Mouse (Mus musculus): ENCODE measurements around the gene Bfar. TPM values are rescaled to one million over a fixed set of nuclear protein-coding genes. Genes with fewer than 3 reads are reported as not detected.
A peak's percentile ranks its signal among the peaks of the same experiment; 100 is the strongest.
"Not testable (repeated sequence)": the region's sequence is repeated elsewhere in the genome, so short reads cannot be mapped to it uniquely, and the experiment has no call there.

The Bfar gene
- polyA plus RNA-seq (2016; fragmentation: Nextera tagmentation; extraction: Ambion mirVana): 44.5 and 48.3 TPM in 2 replicates

DNA sequence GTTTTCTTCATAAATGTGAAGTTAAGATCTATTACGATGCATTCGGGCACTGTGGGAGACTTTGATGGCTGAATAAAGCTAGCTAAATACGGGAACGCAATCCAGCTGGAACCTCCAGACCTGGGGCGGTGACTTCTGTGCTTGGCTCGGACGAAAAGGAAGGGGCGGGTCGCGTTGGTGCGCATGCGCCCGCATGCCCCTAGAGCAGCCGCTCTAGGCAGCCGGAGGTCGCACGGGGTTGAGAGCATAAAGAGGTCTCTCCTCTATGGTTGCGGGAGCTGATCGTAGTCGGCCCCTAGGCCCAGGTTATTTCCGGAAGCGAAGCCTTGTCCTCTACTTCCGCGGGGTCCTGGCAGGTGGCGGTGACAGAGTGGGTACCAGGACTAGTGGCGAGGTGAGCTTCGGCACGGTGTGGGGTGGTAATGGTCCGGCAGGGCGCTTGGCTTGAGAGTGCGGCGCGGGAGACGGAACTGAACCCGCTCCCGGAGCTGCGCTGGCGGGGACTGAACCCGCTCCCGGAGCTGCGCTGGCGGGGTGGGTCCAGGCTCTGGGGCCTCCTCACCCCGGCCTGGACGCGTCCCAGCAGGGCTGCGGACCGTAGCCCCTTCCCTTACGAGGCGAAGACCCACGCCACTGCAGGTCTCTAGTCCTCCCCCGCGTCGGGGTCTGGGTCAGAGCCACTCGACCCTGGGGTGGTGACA lies at the start of gene Bfar, which contains the start of gene 3110001I22Rik:
TSS of gene Bfar (plus strand) at position 174 of the 701 bp plus-strand sequence.
TSS of gene 3110001I22Rik (plus strand) at position 245 of the 701 bp plus-strand sequence.
- Histone ChIP-seq H3K27ac (peak within 1 kb of the TSS; percentile 84), H3K9me3 (no peaks in the 10 kb centered on the region), H3K4me3 (peak within 1 kb of the TSS; percentile 98), H3K4me2 (replicated peaks) (peak within 1 kb of the TSS; percentile 79), H3K4me1 (peaks cover 16% of the 10 kb centered on the region), H3K9ac (peak within 1 kb of the TSS; percentile 86), H3K36me3 (peaks cover 11% of the 10 kb centered on the region), H3K27me3 (no peaks in the 10 kb centered on the region)
- ATAC-seq (ENCODE audit: insufficient number of reproducible peaks, insufficient read depth, low FRiP score, low TSS enrichment): peak; percentile 93
- WGBS: under 1% methylated on average over 53 of the region's 54 CpGs

DNA sequence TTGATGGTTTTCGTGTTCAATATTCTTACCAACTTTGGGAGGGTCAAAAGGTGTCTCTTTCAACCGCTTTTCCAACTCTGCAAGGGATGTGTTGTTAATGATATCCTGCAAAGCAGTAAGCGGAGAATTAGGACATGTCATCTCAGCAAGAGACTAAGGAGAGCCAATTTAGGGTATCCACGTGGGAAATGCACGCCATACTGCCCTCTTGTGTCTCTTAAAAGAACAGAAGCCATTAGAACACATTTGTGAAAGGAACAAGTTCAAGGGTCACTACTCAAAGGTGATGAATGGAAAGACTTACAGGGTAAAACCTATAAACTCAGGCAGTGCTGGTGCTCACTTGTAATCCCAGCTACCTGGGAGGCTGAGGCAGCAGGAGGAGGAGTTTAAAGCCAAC lies 43.3 kb upstream of the Bfar start:
- H3K36me3 ChIP-seq: peaks cover 45% of the 10 kb centered on the region
- H3K4me2 ChIP-seq (replicated peaks): no peak overlapping the region
- 55% methylated on average over 5 of the region's 5 CpGs for WGBS

DNA sequence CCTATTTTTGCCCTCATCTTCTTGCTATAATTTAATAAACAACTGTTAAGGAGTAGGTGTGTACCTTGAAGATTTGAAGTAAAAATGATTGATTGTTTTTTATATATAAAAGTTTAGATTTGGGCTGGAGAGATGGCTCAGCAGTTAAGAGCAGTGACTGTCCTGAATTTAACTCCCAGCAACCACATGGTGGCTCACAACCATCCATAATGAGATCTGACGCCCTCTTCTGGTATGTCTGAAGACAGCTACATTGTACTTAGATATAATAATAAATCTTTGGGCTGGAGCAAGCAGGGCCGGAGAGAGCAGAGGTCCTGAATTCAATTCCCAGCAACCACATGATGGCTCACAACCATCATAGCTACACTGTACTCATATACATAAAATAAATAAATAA lies 33.5 kb upstream of the Bfar start:
- H3K9ac ChIP-seq; H3K4me2 ChIP-seq (replicated peaks); H3K4me3 ChIP-seq; H3K4me1 ChIP-seq; H3K27me3 ChIP-seq; H3K9me3 ChIP-seq; H3K27ac ChIP-seq; ATAC-seq (ENCODE audit: insufficient number of reproducible peaks, insufficient read depth, low FRiP score, low TSS enrichment): not testable (repeated sequence)
- H3K36me3 ChIP-seq: peaks cover 26% of the 10 kb centered on the region
- 58% methylated on average over 2 of the region's 2 CpGs for WGBS

More for the DNA sequence above, 43.3 kb upstream of the Bfar start:
- no peaks in the 10 kb centered on the region for H3K4me1 ChIP-seq
- no peaks in the 10 kb centered on the region for H3K27me3 ChIP-seq
- no peak overlapping the region for H3K27ac ChIP-seq
- H3K4me3 ChIP-seq: no peak overlapping the region
- no peak for ATAC-seq (ENCODE audit: insufficient number of reproducible peaks, insufficient read depth, low FRiP score, low TSS enrichment)
- no peak overlapping the region for H3K9ac ChIP-seq
- H3K9me3 ChIP-seq: no peaks in the 10 kb centered on the region

- Histone ChIP-seq H3K4me2 (replicated peaks) (no peak overlapping the region), H3K4me3 (no peak overlapping the region), H3K9ac (no peak overlapping the region), H3K27me3 (no peaks in the 10 kb centered on the region), H3K4me1 (no peaks in the 10 kb centered on the region), H3K36me3 (peaks cover 20% of the 10 kb centered on the region), H3K27ac (no peak overlapping the region), H3K9me3 (no peaks in the 10 kb centered on the region)
- no peak for ATAC-seq (ENCODE audit: insufficient number of reproducible peaks, insufficient read depth, low FRiP score, low TSS enrichment)
- WGBS: 79% methylated on average over 5 of the region's 5 CpGs
These were observed 32.1 kb upstream of the Bfar start for GRCm38 (mm10) chr16:13639508-13639907.

DNA sequence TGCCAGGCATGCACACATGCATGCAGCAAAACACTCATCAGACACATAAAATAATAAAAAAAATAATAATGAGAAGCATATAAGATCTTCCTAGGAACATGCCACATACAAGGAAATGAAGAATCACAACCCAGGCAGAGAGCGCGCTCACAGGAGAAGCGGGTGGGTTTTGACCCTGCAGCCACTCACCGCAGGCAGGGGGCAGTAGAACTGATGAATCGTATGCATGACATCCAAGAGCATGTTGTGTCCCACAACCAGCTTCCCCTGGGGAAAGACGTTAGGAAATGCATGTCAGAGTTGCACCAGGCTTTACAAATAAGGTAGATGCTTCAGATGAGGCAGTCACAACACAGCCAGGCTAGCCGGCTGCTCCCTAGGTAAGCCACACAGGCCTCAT lies 31.6 kb upstream of the Bfar start:
- Histone ChIP-seq H3K9ac (no peak overlapping the region), H3K4me2 (replicated peaks) (no peak overlapping the region), H3K36me3 (peaks cover 18% of the 10 kb centered on the region), H3K4me3 (no peak overlapping the region), H3K27me3 (no peaks in the 10 kb centered on the region), H3K4me1 (no peaks in the 10 kb centered on the region), H3K27ac (no peak overlapping the region), H3K9me3 (no peaks in the 10 kb centered on the region)
- 74% methylated on average over 7 of the region's 7 CpGs for WGBS
- no peak for ATAC-seq (ENCODE audit: insufficient number of reproducible peaks, insufficient read depth, low FRiP score, low TSS enrichment)

DNA sequence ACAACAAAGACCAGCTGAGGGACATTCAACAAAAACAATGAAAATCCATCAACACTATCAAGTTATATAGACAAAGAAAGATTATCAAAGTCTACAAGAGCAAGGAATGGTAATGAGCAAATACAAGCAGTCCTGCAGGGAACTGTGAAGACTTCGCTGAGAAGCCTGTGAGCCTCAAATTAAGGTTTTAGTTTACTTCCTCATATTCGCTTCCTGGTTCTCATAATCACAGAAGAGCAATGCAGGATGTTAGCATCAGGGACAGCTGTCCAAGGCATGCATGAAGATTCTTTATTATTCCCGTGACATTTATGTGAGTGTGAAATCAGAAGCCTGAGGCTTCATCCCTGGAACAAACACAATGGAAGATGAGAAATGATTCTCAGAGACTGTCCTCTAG lies 27.2 kb upstream of the Bfar start:
- no peak for ATAC-seq (ENCODE audit: insufficient number of reproducible peaks, insufficient read depth, low FRiP score, low TSS enrichment)

DNA sequence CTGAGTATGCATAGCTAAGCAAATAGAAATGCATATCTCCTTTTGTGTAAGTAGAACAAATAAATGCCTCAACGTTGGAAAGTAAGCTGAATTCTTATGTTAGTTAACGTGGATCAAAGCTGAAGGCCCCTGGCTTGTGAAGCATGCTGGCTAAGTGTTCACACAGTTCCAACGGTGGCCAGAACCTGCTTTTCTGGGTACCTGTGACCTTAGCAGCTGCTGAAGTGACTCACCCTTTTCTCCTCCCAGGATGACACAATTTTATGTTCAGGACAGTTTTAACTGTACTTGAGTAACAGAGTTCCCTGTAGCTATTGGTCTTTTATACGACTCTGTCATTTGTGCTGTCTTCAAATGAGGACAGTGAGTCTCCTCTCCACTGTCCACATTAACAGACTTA lies 25.7 kb upstream of the Bfar start:
- no peak overlapping the region for H3K9ac ChIP-seq
- H3K27me3 ChIP-seq: no peaks in the 10 kb centered on the region
- no peaks in the 10 kb centered on the region for H3K9me3 ChIP-seq
- H3K27ac ChIP-seq: no peak overlapping the region
- no peak overlapping the region for H3K4me2 ChIP-seq (replicated peaks)
- H3K36me3 ChIP-seq: peaks cover 30% of the 10 kb centered on the region
- ATAC-seq (ENCODE audit: insufficient number of reproducible peaks, insufficient read depth, low FRiP score, low TSS enrichment): no peak
- no peak overlapping the region for H3K4me3 ChIP-seq
- no peaks in the 10 kb centered on the region for H3K4me1 ChIP-seq
- WGBS: 87% methylated on average over 4 of the region's 4 CpGs

More for the DNA sequence above, 27.2 kb upstream of the Bfar start:
- no peaks in the 10 kb centered on the region for H3K9me3 ChIP-seq
- no peaks in the 10 kb centered on the region for H3K27me3 ChIP-seq
- no peaks in the 10 kb centered on the region for H3K4me1 ChIP-seq
- H3K27ac ChIP-seq: no peak overlapping the region
- 87% methylated on average over 3 of the region's 3 CpGs for WGBS
- no peak overlapping the region for H3K4me2 ChIP-seq (replicated peaks)
- no peak overlapping the region for H3K9ac ChIP-seq
- H3K4me3 ChIP-seq: no peak overlapping the region
- 0 out of 2 replicates have a peak, but pooled peaks cover 17% of the 10 kb centered on the region for H3K36me3 ChIP-seq

DNA sequence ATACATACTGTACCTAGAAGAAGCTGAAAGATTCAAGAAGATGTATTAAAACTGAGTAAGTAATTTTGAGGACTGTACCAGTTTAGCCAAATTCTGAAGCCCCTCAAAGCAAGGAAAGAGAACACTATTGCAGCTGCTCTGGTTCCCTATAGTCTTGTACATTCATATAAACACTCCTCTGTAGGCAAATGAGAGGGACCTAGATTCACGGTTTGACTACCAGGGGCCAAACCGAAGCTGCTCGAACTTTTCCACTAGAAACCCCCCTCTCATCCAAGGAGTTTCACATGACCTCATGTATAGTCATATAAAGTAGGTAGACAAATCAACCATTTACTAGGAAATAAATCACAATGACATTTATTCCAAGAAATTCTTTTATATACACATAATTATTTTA lies 12.8 kb upstream of the Bfar start:
- no peaks in the 10 kb centered on the region for H3K9me3 ChIP-seq
- H3K4me2 ChIP-seq (replicated peaks): no peak overlapping the region
- no peak overlapping the region for H3K9ac ChIP-seq
- H3K4me1 ChIP-seq: no peaks in the 10 kb centered on the region
- no peak overlapping the region for H3K27ac ChIP-seq
- no peak for ATAC-seq (ENCODE audit: insufficient number of reproducible peaks, insufficient read depth, low FRiP score, low TSS enrichment)
- WGBS: 90% methylated on average over 3 of the region's 3 CpGs
- H3K36me3 ChIP-seq: peaks cover 56% of the 10 kb centered on the region
- H3K27me3 ChIP-seq: no peaks in the 10 kb centered on the region
- no peak overlapping the region for H3K4me3 ChIP-seq

DNA sequence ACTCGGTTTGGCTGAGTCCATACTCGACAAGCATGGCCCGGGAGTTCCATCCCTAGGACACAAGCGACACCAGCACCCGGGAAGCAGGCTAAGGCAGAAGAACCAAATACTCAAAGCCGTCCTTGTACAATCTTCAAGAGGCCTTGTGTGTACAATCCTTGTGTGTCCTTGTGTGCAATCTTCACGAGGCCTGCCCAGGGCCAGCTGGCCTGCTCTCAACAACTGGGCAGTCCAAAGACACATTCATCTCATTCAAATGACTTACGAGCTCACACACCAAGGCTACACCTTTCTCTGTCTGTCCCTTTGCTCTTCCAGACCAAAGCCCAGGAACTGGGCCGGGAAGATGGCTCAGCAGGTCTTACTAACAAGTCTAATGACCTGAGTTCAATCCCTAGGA lies 10.9 kb upstream of the Bfar start:
- Histone ChIP-seq H3K27ac (no peak overlapping the region), H3K36me3 (peaks cover 57% of the 10 kb centered on the region), H3K4me3 (no peak overlapping the region), H3K27me3 (no peaks in the 10 kb centered on the region), H3K9me3 (no peaks in the 10 kb centered on the region), H3K9ac (no peak overlapping the region), H3K4me2 (replicated peaks) (no peak overlapping the region), H3K4me1 (no peaks in the 10 kb centered on the region)
- WGBS: 93% methylated on average over 9 of the region's 9 CpGs
- ATAC-seq (ENCODE audit: insufficient number of reproducible peaks, insufficient read depth, low FRiP score, low TSS enrichment): no peak

GRCm38 (mm10) chr16:13667878-13668343 lies 3.7 kb upstream of the Bfar start, which contains the start of gene Parn:
Gene Parn (minus strand): TSS chr16:13668170.
- Histone ChIP-seq H3K9me3 (no peaks in the 10 kb centered on the region), H3K4me2 (replicated peaks) (peak within 1 kb of the TSS; percentile 73), H3K4me1 (peaks cover 10% of the 10 kb centered on the region), H3K9ac (peak within 1 kb of the TSS; percentile 59), H3K4me3 (peak within 1 kb of the TSS; percentile 54), H3K27me3 (no peaks in the 10 kb centered on the region), H3K36me3 (peaks cover 12% of the 10 kb centered on the region), H3K27ac (peak within 1 kb of the TSS; percentile 47)
- 1% methylated on average over 35 of the region's 35 CpGs for WGBS
- peak; percentile 86 for ATAC-seq (ENCODE audit: insufficient number of reproducible peaks, insufficient read depth, low FRiP score, low TSS enrichment)

GRCm38 (mm10) chr16:13668402-13669108 lies 3.1 kb upstream of the Bfar start:
- H3K27ac ChIP-seq: peak overlapping the region; percentile 47; the same call in 1 of the 2 replicates
- ATAC-seq (ENCODE audit: insufficient number of reproducible peaks, insufficient read depth, low FRiP score, low TSS enrichment): no peak
- peak overlapping the region; percentile 54 for H3K4me3 ChIP-seq
- no peaks in the 10 kb centered on the region for H3K27me3 ChIP-seq
- peak overlapping the region; percentile 59 for H3K9ac ChIP-seq
- peaks cover 8% of the 10 kb centered on the region for H3K36me3 ChIP-seq
- WGBS: 81% methylated on average over 10 of the region's 10 CpGs
- H3K4me1 ChIP-seq: peaks cover 16% of the 10 kb centered on the region
- H3K9me3 ChIP-seq: no peaks in the 10 kb centered on the region
- H3K4me2 ChIP-seq (replicated peaks): peak overlapping the region; percentile 73

- Histone ChIP-seq H3K9ac (no peak overlapping the region), H3K9me3 (no peaks in the 10 kb centered on the region), H3K27me3 (no peaks in the 10 kb centered on the region), H3K36me3 (peaks cover 7% of the 10 kb centered on the region), H3K4me3 (no peak overlapping the region), H3K4me2 (replicated peaks) (no peak overlapping the region), H3K4me1 (peaks cover 16% of the 10 kb centered on the region), H3K27ac (no peak overlapping the region)
- 85% methylated on average over 1 of the region's 1 CpGs for WGBS
- ATAC-seq (ENCODE audit: insufficient number of reproducible peaks, insufficient read depth, low FRiP score, low TSS enrichment): no peak
These were observed 2.4 kb upstream of the Bfar start for GRCm38 (mm10) chr16:13669282-13669681.
